Mouse (Mus musculus) ES-E14 (cell line): Measurements from ENCODE around the gene Rfx1.

ENCODE experiments used
- CHD2 ChIP-seq: IDR thresholded peaks from 2 replicates; pipeline ENCODE4 v1.6.1; 2014; ENCODE audit warnings: mild to moderate bottlenecking, low read depth, low read length, inconsistent platforms
- HCFC1 ChIP-seq: IDR thresholded peaks from 2 replicates; pipeline ENCODE4 v1.6.1; 2012; ENCODE audit warnings: low read length, inconsistent platforms, borderline replicate concordance; ENCODE audit not compliant: insufficient read depth
- MAFK ChIP-seq: IDR thresholded peaks from 2 replicates; pipeline ENCODE4 v1.6.1; 2014; ENCODE audit warnings: mild to moderate bottlenecking, low read depth, low read length, inconsistent platforms; ENCODE audit not compliant: insufficient read depth
- ZC3H11A ChIP-seq: IDR thresholded peaks from 2 replicates; pipeline ENCODE4 v1.6.1; 2012; ENCODE audit warnings: low read depth, mild to moderate bottlenecking, inconsistent platforms, low read length, borderline replicate concordance
- ZNF384 ChIP-seq: IDR thresholded peaks from 2 replicates; pipeline ENCODE4 v1.6.1; 2012; ENCODE audit warnings: low read depth, low read length, inconsistent platforms

- TF ChIP-seq HCFC1 = no peak
- TF ChIP-seq MAFK = no peak
- no peak for TF ChIP-seq ZNF384
- no peak for TF ChIP-seq ZC3H11A
- no peak for TF ChIP-seq CHD2
Measured at GRCm38 (mm10) chr8:84076412-84076811, 9.8 kb downstream of the Rfx1 start.
